ENCODE assay signal across 14 mouse cellular contexts in the genomic region with DNA sequence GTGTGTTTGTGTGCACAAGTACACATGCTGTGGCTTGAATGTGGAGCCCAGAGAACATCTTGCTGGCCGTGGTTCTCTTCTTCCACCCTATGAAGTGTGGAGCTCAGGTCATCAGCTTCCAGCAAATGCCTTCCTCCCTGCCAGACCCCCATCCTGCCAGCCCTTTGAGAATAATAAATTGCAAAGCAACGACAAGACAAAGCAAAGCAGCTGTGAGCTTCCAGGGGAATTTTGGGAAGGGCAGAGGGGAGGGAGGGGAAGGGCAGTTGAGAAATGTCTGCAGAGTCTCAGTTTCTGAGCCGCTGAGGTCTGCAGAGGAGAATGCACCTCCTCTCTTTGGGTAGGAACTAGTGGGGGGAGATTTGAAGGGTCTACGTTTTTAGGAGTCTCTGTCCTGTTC. TPM values are rescaled to one million over a fixed set of nuclear protein-coding genes. Genes with fewer than 3 reads are reported as not detected.
DNase-seq lines count a peak whose midpoint lies in the region; ATAC-seq lines count a peak whose summit lies in the region.
"Had no signal": no experiment of that assay in that cellular context is flagged by ENCODE, and none has a peak within 500 bp of the region (broad histone marks: within the 10 kb centered on the region; RNA-seq: fewer than 3 reads in every experiment).

No protein-coding gene starts in this region.

- DNase-seq in gastrocnemius, postnatal 25 days: peak; percentile 18
- DNase-seq in gastrocnemius, postnatal 10 days: no peak
- peak; percentile 40 for DNase-seq in limb, embryonic 11.5 days (ENCODE audit: low spot score)
- no peak for DNase-seq in limb, embryonic 10.5 days (ENCODE audit: low spot score)
- peak; percentile 43 for DNase-seq in forelimb bud, embryonic 11.5 days (ENCODE audit: low read depth, low spot score)
- DNase-seq in yolk sac, embryonic 10.5 days (ENCODE audit: low spot score): peak; percentile 5
- no peak for DNase-seq in c-Kit-positive CD71-positive TER-119-positive erythroid progenitor cells, embryonic 14.5 days (ENCODE audit: low spot score)
- DNase-seq: adrenal gland, adult 2 months; cerebellum, postnatal 14 days; liver, embryonic 13.5 days had no signal

- WGBS in limb, embryonic 11.5 days: 25% methylated on average over 4 of the region's 4 CpGs
- WGBS in limb, embryonic 10.5 days: 27% methylated on average over 4 of the region's 4 CpGs

- H3K9me3 ChIP-seq in limb, embryonic 11.5 days (ENCODE audit: control insufficient read depth, low read length): no peaks in the 10 kb centered on the region
- no peaks in the 10 kb centered on the region for H3K9me3 ChIP-seq in limb, embryonic 10.5 days (replicated peaks)
- H3K9me3 ChIP-seq: kidney, embryonic 15.5 days; liver, embryonic 13.5 days; midbrain, embryonic 13.5 days; stomach, embryonic 15.5 days had no signal

- ATAC-seq in limb, embryonic 11.5 days (ENCODE audit: insufficient number of reproducible peaks, low FRiP score, low TSS enrichment, low read depth): no peak
- no peak for ATAC-seq in CD4-positive, CD25-positive, alpha-beta regulatory T cell, adult 4 months
- ATAC-seq: midbrain, embryonic 13.5 days had no signal

- H3K27me3 ChIP-seq in limb, embryonic 11.5 days (ENCODE audit: control insufficient read depth, insufficient read depth, low read length): no peaks in the 10 kb centered on the region
- no peaks in the 10 kb centered on the region for H3K27me3 ChIP-seq in limb, embryonic 10.5 days (ENCODE audit: low read depth, poor library complexity, severe bottlenecking)
- H3K27me3 ChIP-seq: kidney, embryonic 15.5 days; liver, embryonic 13.5 days; midbrain, embryonic 13.5 days; stomach, embryonic 15.5 days had no signal

- H3K27ac ChIP-seq in limb, embryonic 11.5 days (replicated peaks; ENCODE audit: low read depth, low read length): no peak overlapping the region
- H3K27ac ChIP-seq in limb, embryonic 10.5 days: no peak overlapping the region
- H3K27ac ChIP-seq: kidney, embryonic 15.5 days; liver, embryonic 13.5 days; midbrain, embryonic 13.5 days; stomach, embryonic 15.5 days had no signal

- H3K36me3 ChIP-seq in limb, embryonic 11.5 days (ENCODE audit: control insufficient read depth, insufficient read depth, low read length): no peaks in the 10 kb centered on the region
- peaks cover 5% of the 10 kb centered on the region; the same call in 1 of the 2 replicates for H3K36me3 ChIP-seq in limb, embryonic 10.5 days
- H3K36me3 ChIP-seq: liver, embryonic 13.5 days; midbrain, embryonic 13.5 days; stomach, embryonic 15.5 days had no signal

- H3K9ac ChIP-seq in limb, embryonic 11.5 days (ENCODE audit: low read length): no peak overlapping the region
- H3K9ac ChIP-seq: kidney, embryonic 15.5 days; liver, embryonic 13.5 days; midbrain, embryonic 13.5 days; stomach, embryonic 15.5 days had no signal

- H3K4me3 ChIP-seq in limb, embryonic 11.5 days (ENCODE audit: low read depth, low read length): no peak overlapping the region
- H3K4me3 ChIP-seq in limb, embryonic 10.5 days: no peak overlapping the region
- H3K4me3 ChIP-seq: kidney, embryonic 15.5 days; liver, embryonic 13.5 days; midbrain, embryonic 13.5 days; stomach, embryonic 15.5 days had no signal

- H3K4me1 ChIP-seq in limb, embryonic 11.5 days (ENCODE audit: control insufficient read depth, insufficient read depth, low read length): 0 out of 2 replicates have a peak, but pooled peaks cover 4% of the 10 kb centered on the region
- H3K4me1 ChIP-seq in limb, embryonic 10.5 days: peaks cover 19% of the 10 kb centered on the region
- H3K4me1 ChIP-seq: liver, embryonic 13.5 days; stomach, embryonic 15.5 days had no signal

- no peak overlapping the region for H3K4me2 ChIP-seq in limb, embryonic 11.5 days (ENCODE audit: low read depth, severe bottlenecking)
- H3K4me2 ChIP-seq: kidney, embryonic 15.5 days; liver, embryonic 13.5 days; midbrain, embryonic 13.5 days; stomach, embryonic 15.5 days had no signal

RNA-seq across cellular contexts. Expression of gene Ppp4r2, which starts 53.0 kb away (rescaled TPM):
- 10 to 100 TPM; 38.7 to 47.7 TPM for total RNA-seq in gastrocnemius, postnatal 25 days (2021)
- total RNA-seq in gastrocnemius, postnatal 10 days (2021): 10 to 100 TPM; 57.9 to 61.7 TPM
- polyA plus RNA-seq in limb, embryonic 11.5 days (2014; fragmentation: Nextera tagmentation; extraction: Ambion mirVana): 38.0 and 41.6 TPM in 2 replicates
- 21.0 and 26.9 TPM in 2 replicates for polyA plus RNA-seq in limb, embryonic 10.5 days (2016; fragmentation: Nextera tagmentation; extraction: Ambion mirVana)
- 10 to 100 TPM; 23.9 to 41.8 TPM for polyA plus RNA-seq in CD4-positive, CD25-positive, alpha-beta regulatory T cell, adult 4 months (2017; shearing (Covaris generic))

Comparison
In these comparisons a context has a peak if more than half of its experiments do, and no peak if none do; other contexts are left out.
1. DNase-seq: peak in gastrocnemius, postnatal 25 days (single experiment), limb, embryonic 11.5 days (single experiment), forelimb bud, embryonic 11.5 days (single experiment) and yolk sac, embryonic 10.5 days (single experiment); none in gastrocnemius, postnatal 10 days (single experiment), limb, embryonic 10.5 days (single experiment) and c-Kit-positive CD71-positive TER-119-positive erythroid progenitor cells, embryonic 14.5 days (single experiment).